Mouse (Mus musculus): ENCODE measurements around the gene Acadvl. TPM values are rescaled to one million over a fixed set of nuclear protein-coding genes. Genes with fewer than 3 reads are reported as not detected.
"Not testable (repeated sequence)": the region's sequence is repeated elsewhere in the genome, so short reads cannot be mapped to it uniquely, and the experiment has no call there.

Gene Acadvl
- polyA plus RNA-seq, 1 experiment from 2014 or later, result 49.5 TPM

- Histone ChIP-seq H3K4me3 (ENCODE audit: low read depth, low read length) (peak overlapping the region; percentile 80), H3K27ac (ENCODE audit: low read depth, low read length) (peak overlapping the region; percentile 95), H3K27me3 (ENCODE audit: control insufficient read depth, insufficient read depth, low read length) (no peaks in the 10 kb centered on the region), H3K4me1 (ENCODE audit: control insufficient read depth, insufficient read depth, low read length) (peaks cover 43% of the 10 kb centered on the region), H3K4me2 (ENCODE audit: low read depth, low read length) (peak overlapping the region; percentile 94), H3K9ac (replicated peaks; ENCODE audit: low read depth, low read length) (peak overlapping the region; percentile 83), H3K9me3 (ENCODE audit: control insufficient read depth, low read length) (no peaks in the 10 kb centered on the region), H3K36me3 (ENCODE audit: control insufficient read depth, insufficient read depth, low read length) (no peaks in the 10 kb centered on the region)
- WGBS, result 18% methylated on average over 8 of the region's 8 CpGs
- no peak for ATAC-seq (ENCODE audit: low read depth)
Observed at GRCm38 (mm10) chr11:70020022-70020631, 4.9 kb upstream of the Acadvl start.

- Histone ChIP-seq H3K27ac (ENCODE audit: low read depth, low read length) (peak overlapping the region; percentile 95), H3K4me2 (ENCODE audit: low read depth, low read length) (peak overlapping the region; percentile 94), H3K36me3 (ENCODE audit: control insufficient read depth, insufficient read depth, low read length) (no peaks in the 10 kb centered on the region), H3K4me1 (ENCODE audit: control insufficient read depth, insufficient read depth, low read length) (peaks cover 44% of the 10 kb centered on the region), H3K4me3 (ENCODE audit: low read depth, low read length) (peak overlapping the region; percentile 80), H3K27me3 (ENCODE audit: control insufficient read depth, insufficient read depth, low read length) (no peaks in the 10 kb centered on the region), H3K9ac (replicated peaks; ENCODE audit: low read depth, low read length) (peak overlapping the region; percentile 83), H3K9me3 (ENCODE audit: control insufficient read depth, low read length) (no peaks in the 10 kb centered on the region)
- ATAC-seq (ENCODE audit: low read depth), result no peak
- WGBS, result 16% methylated on average over 2 of the region's 2 CpGs
Observed at GRCm38 (mm10) chr11:70019495-70020021, 4.3 kb upstream of the Acadvl start.

- Histone ChIP-seq H3K27me3 (ENCODE audit: control insufficient read depth, insufficient read depth, low read length) (no peaks in the 10 kb centered on the region), H3K36me3 (ENCODE audit: control insufficient read depth, insufficient read depth, low read length) (peaks cover 1% of the 10 kb centered on the region; the same call in 1 of the 2 replicates), H3K9me3 (ENCODE audit: control insufficient read depth, low read length) (no peaks in the 10 kb centered on the region), H3K4me1 (ENCODE audit: control insufficient read depth, insufficient read depth, low read length) (peaks cover 35% of the 10 kb centered on the region), H3K4me3 (ENCODE audit: low read depth, low read length) (peak overlapping the region; percentile 80), H3K27ac (ENCODE audit: low read depth, low read length) (peak overlapping the region; percentile 95), H3K9ac (replicated peaks; ENCODE audit: low read depth, low read length) (peak overlapping the region; percentile 83), H3K4me2 (ENCODE audit: low read depth, low read length) (peak overlapping the region; percentile 94)
- WGBS, result 2% methylated on average over 23 of the region's 25 CpGs
- ATAC-seq (ENCODE audit: low read depth), result no peak
Observed at GRCm38 (mm10) chr11:70018131-70018990, 3.1 kb upstream of the Acadvl start.

- WGBS, result 54% methylated on average over 7 of the region's 7 CpGs
- H3K4me2 ChIP-seq (ENCODE audit: low read depth, low read length), result peak overlapping the region; percentile 94
- H3K4me3 ChIP-seq (ENCODE audit: low read depth, low read length), result no peak overlapping the region
- peaks cover 4% of the 10 kb centered on the region; the same call in 1 of the 2 replicates for H3K36me3 ChIP-seq (ENCODE audit: control insufficient read depth, insufficient read depth, low read length)
- H3K4me1 ChIP-seq (ENCODE audit: control insufficient read depth, insufficient read depth, low read length), result peaks cover 30% of the 10 kb centered on the region
- ATAC-seq (ENCODE audit: low read depth), result no peak
- no peaks in the 10 kb centered on the region for H3K9me3 ChIP-seq (ENCODE audit: control insufficient read depth, low read length)
- no peaks in the 10 kb centered on the region for H3K27me3 ChIP-seq (ENCODE audit: control insufficient read depth, insufficient read depth, low read length)
- H3K9ac ChIP-seq (replicated peaks; ENCODE audit: low read depth, low read length), result peak overlapping the region; percentile 83; the same call in 1 of the 2 replicates
- peak overlapping the region; percentile 22; the same call in 1 of the 2 replicates for H3K27ac ChIP-seq (ENCODE audit: low read depth, low read length)
Observed at GRCm38 (mm10) chr11:70017199-70017767, 2.1 kb upstream of the Acadvl start.

GRCm38 (mm10) chr11:70016669-70017068 is 1.5 kb upstream of the Acadvl start, which contains the start of gene Dlg4:
Gene Dlg4 (plus strand): TSS chr11:70016942.
- Histone ChIP-seq H3K36me3 (ENCODE audit: control insufficient read depth, insufficient read depth, low read length) (peaks cover 10% of the 10 kb centered on the region), H3K27ac (ENCODE audit: low read depth, low read length) (peak within 1 kb of the TSS; percentile 95; the same call in 1 of the 2 replicates), H3K4me3 (ENCODE audit: low read depth, low read length) (peak within 1 kb of the TSS; percentile 80), H3K4me1 (ENCODE audit: control insufficient read depth, insufficient read depth, low read length) (peaks cover 27% of the 10 kb centered on the region), H3K4me2 (ENCODE audit: low read depth, low read length) (peak within 1 kb of the TSS; percentile 94), H3K27me3 (ENCODE audit: control insufficient read depth, insufficient read depth, low read length) (no peaks in the 10 kb centered on the region), H3K9me3 (ENCODE audit: control insufficient read depth, low read length) (no peaks in the 10 kb centered on the region), H3K9ac (replicated peaks; ENCODE audit: low read depth, low read length) (peak within 1 kb of the TSS; percentile 83; the same call in 1 of the 2 replicates)
- no peak for ATAC-seq (ENCODE audit: low read depth)
- WGBS, result 79% methylated on average over 3 of the region's 3 CpGs

GRCm38 (mm10) chr11:70016177-70016576 is 966 bp upstream of the Acadvl start:
- Histone ChIP-seq H3K36me3 (ENCODE audit: control insufficient read depth, insufficient read depth, low read length) (peaks cover 15% of the 10 kb centered on the region), H3K4me1 (ENCODE audit: control insufficient read depth, insufficient read depth, low read length) (peaks cover 27% of the 10 kb centered on the region)
- not testable (repeated sequence) for H3K4me2 ChIP-seq (ENCODE audit: low read depth, low read length); H3K4me3 ChIP-seq (ENCODE audit: low read depth, low read length); H3K27ac ChIP-seq (ENCODE audit: low read depth, low read length); H3K27me3 ChIP-seq (ENCODE audit: control insufficient read depth, insufficient read depth, low read length); H3K9me3 ChIP-seq (ENCODE audit: control insufficient read depth, low read length); H3K9ac ChIP-seq (replicated peaks; ENCODE audit: low read depth, low read length); ATAC-seq (ENCODE audit: low read depth)
- 80% methylated on average over 2 of the region's 2 CpGs for WGBS

- Histone ChIP-seq H3K4me3 (ENCODE audit: low read depth, low read length) (no peak overlapping the region), H3K9me3 (ENCODE audit: control insufficient read depth, low read length) (no peaks in the 10 kb centered on the region), H3K27ac (ENCODE audit: low read depth, low read length) (no peak overlapping the region), H3K9ac (replicated peaks; ENCODE audit: low read depth, low read length) (no peak overlapping the region), H3K4me1 (ENCODE audit: control insufficient read depth, insufficient read depth, low read length) (peaks cover 27% of the 10 kb centered on the region), H3K27me3 (ENCODE audit: control insufficient read depth, insufficient read depth, low read length) (no peaks in the 10 kb centered on the region), H3K4me2 (ENCODE audit: low read depth, low read length) (peak overlapping the region; percentile 61), H3K36me3 (ENCODE audit: control insufficient read depth, insufficient read depth, low read length) (peaks cover 20% of the 10 kb centered on the region)
- 64% methylated on average over 6 of the region's 6 CpGs for WGBS
- ATAC-seq (ENCODE audit: low read depth), result no peak
Observed at GRCm38 (mm10) chr11:70015677-70016076, 466 bp upstream of the Acadvl start.

GRCm38 (mm10) chr11:70014051-70014450 is 1.2 kb downstream of the Acadvl start:
- 63% methylated on average over 5 of the region's 5 CpGs for WGBS
- no peak overlapping the region for H3K4me3 ChIP-seq (ENCODE audit: low read depth, low read length)

More at GRCm38 (mm10) chr11:70014051-70014450, 1.2 kb downstream of the Acadvl start:
- H3K27ac ChIP-seq (ENCODE audit: low read depth, low read length), result no peak overlapping the region
- H3K4me2 ChIP-seq (ENCODE audit: low read depth, low read length), result no peak overlapping the region
- no peak overlapping the region for H3K9ac ChIP-seq (replicated peaks; ENCODE audit: low read depth, low read length)
- H3K36me3 ChIP-seq (ENCODE audit: control insufficient read depth, insufficient read depth, low read length), result peaks cover 36% of the 10 kb centered on the region
- H3K4me1 ChIP-seq (ENCODE audit: control insufficient read depth, insufficient read depth, low read length), result peaks cover 12% of the 10 kb centered on the region
- H3K9me3 ChIP-seq (ENCODE audit: control insufficient read depth, low read length), result no peaks in the 10 kb centered on the region
- ATAC-seq (ENCODE audit: low read depth), result no peak
- no peaks in the 10 kb centered on the region for H3K27me3 ChIP-seq (ENCODE audit: control insufficient read depth, insufficient read depth, low read length)

Data from neural tube, embryonic 14.5 days (tissue).